Mouse (Mus musculus): Measurements from ENCODE around the gene Gm3625.

Gene Gm3625

DNA sequence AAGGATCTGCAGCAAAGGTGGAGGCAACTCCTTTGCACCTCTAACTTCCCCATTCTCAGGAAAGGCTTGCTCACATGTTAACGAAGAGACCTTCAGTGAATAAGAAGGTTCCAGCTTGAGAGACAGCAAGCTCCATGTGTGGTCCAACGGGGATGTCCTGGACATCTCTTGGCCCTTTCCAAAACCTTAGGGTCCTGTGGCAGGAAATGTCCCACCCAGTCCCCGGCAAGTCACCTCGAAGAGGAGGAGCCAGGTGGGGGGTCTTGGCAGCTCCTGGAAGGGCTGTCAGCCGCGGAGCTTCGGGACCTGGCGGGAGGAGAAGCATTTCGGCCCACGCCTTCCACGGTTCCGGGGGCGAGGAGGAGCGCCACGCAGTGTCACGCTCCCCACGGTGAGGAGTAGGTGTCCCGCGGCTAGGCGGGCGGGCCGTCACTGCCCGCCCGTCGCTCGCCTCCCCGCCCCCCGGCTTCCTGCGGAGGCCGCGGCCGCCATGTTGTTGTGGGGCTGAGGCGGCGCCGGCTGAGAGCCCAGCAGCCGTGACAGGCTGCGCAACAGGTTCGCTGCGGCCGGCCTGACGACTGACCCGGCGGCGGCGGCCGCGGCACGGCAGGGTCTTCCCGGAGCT, at the start of gene Gm3625, which contains the start of gene Itsn2:
Gene Gm3625, minus strand, starts transcription at position 387 of the 625 bp plus-strand sequence.
Gene Itsn2, plus strand, starts transcription at position 98 of the 625 bp plus-strand sequence.
- DNase-seq (ENCODE audit: low spot score): peak; percentile 61

DNA sequence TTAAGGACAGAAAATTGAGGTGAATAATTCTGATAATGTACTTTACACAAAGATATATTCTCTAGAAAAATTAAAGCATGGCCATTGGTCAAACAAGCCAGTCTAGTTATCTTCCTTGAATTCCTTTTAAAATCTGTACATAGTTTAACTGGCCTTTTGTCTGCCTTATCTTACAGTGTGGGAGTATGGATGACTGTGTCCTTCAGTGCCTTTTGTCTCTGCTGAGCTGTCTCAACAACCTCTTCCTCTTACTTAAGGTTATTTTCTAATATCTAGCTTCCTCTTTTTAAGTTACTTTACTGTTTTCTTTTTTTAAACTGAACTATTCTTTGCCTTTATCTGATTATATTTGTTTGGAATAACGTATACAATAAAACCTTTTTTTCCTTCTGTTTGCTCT, 48.0 kb upstream of the Gm3625 start:
- no peak for DNase-seq (ENCODE audit: low spot score)

DNA sequence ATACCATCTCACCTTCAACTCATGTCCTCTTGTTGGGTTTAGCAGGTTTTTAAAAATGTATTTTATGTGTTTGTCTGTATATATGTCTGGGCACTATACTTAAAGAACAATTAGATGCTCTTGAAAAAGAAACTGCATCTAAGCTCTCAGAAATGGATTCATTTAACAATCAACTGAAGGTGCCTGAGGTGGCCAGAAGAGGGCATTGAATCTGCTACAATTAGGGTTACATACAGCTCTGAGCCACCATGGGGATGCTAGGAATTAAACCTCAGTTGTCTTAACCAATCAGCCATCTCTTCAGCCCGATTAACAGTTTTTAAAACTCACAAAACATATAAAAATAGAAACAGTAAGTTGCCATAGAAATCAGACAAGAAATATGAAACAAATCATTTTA, 45.7 kb upstream of the Gm3625 start:
- no peak for DNase-seq (ENCODE audit: low spot score)

DNA sequence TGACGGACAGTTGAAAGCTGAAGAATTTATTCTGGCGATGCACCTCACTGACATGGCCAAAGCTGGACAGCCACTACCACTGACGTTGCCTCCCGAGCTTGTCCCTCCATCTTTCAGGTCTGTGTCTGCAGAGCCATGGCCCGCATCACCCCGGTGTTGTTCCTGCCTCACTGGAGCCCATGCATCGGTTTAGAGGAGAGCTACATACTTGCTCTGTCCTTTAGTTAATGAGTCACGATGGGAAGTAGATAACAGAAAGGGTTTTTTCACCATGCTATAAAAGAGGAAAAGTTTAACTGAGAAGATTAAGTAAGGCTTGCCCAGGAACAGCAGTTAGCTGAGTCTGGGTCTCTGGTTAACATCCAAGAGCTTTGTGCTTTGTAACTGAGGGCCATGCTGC, 40.2 kb upstream of the Gm3625 start:
- DNase-seq (ENCODE audit: low spot score): no peak

DNA sequence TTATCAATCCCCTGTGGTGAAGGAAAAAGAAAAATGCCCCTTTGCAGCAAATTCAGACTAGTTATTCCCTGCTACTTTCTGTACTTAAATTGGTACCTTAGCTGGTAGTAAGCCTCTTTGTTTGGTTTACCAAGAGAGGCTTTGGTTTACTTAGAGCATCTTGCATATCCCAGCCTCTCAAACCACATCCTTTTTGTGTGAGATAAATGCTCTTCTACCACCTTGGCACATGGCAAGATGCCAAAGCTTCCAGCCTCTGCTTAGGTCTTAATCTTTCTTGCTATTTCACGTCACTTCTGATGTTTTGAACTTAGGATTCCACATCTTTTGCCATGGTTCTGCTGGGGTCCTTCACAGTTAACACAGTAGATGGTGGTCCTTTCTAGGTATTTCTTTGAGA, 31.5 kb upstream of the Gm3625 start:
- no peak for DNase-seq (ENCODE audit: low spot score)

DNA sequence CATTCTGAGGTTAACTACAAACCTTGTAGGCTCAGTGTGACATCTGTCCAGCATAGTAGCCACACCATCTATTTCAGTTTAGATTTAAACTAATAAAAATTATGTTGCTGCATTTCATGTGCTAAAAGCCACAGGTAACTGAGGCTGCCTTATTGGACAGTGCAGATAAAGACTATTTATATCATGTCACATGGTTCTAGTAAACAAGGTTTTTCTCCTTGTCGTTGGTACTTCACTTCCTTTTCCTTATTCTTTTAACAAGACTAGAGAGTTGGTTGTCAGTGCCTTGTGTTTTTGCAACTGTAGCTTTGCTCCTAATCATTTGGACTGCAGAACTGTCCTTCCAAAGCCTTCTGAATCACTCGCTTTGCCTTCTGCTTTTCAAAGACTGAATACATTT, 22.0 kb upstream of the Gm3625 start:
- no peak for DNase-seq (ENCODE audit: low spot score)

DNA sequence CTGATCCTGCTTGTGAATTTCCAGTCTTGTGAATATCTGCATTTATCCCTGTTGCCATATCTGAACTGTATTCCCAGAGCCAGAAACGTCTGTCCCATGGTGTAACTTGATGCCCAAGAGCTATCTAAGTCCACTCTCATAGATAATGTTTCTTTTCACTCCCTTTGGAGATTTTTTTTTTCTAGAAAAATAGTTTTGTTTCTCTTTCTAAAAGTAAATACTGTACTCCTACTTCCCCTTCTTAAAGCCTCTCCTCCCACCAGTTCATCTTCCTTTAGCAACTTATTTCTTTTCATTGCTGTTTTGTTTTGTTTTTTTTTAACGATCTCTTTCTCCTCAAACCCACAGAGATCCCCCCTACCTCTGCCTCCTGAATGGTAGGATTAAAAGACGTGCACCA, 13.9 kb upstream of the Gm3625 start:
- DNase-seq (ENCODE audit: low spot score): no peak

DNA sequence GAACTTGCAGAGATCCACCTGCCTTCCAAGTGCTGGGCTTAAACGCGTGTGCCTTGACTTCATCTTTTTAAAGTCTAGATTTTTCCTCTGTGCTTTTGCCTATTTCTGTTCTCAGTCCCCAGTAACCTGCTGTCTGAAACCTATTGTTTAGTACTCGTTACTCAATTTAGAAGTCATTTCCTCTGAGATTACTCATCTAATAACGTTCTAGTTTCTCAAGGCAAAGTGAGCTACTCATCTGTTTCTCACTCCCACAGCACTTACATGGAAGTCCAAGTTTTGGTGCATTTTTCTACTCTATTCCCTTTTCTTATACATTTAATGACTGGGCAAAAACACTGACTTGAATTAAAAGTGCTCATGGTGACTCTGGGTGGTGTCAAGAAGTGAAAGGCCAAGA, 7.0 kb upstream of the Gm3625 start:
- no peak for DNase-seq (ENCODE audit: low spot score)

DNA sequence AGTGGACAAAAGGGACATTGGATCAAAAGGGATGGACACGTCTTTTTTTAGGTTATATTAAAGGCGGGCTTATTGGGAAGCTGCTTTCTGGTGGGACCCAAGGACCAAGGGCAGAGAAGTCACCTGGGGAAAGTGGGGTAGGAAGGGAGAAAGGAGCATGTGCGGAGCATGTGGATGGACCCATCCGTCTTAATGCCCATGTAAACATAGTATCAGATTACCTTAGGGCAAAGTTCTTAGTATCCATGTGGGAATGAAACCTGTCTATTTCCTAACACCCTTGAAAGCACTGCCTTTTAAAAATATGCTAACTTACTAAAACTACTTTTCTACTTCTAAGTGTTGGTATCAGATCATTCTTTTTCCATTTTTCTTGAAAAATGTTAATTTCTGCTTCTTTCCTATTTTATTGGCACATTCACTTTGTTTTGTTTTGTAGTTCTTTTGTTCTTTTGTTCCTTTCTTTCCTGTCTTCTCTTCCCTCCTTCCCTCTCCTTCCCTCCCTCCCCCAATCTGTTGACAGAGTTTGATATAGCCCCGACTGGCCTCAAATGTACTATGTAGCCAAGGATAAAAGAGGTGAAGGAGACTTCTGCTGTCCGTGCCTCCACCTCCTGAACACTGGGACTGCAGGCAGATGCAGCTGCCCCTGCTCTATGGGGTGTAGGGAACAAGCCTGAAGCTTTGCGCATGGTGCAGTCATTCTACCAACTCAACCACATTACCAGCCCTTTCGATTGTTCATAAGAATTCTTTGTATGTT, 6.1 kb upstream of the Gm3625 start:
- no peak for DNase-seq (ENCODE audit: low spot score)

DNA sequence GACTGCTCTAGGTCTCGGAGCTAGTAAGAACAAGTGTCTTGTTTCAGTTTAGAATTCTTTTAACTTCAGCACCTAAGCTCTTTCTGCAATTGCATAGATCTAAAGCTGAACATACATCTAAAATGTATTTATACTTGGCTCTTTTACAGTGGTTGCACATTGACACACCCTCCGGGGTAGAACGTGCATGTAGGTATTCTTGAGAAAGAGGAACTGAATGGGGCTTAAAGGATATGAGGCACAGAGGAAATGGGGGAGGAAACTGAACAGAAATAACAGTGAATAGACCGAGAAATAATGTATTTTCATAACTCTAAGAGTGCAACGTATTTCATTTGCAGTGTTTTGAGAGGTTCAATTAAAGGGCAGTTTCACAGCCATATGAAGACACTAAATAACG, 2.3 kb upstream of the Gm3625 start:
- peak; percentile 14 for DNase-seq (ENCODE audit: low spot score)

DNA sequence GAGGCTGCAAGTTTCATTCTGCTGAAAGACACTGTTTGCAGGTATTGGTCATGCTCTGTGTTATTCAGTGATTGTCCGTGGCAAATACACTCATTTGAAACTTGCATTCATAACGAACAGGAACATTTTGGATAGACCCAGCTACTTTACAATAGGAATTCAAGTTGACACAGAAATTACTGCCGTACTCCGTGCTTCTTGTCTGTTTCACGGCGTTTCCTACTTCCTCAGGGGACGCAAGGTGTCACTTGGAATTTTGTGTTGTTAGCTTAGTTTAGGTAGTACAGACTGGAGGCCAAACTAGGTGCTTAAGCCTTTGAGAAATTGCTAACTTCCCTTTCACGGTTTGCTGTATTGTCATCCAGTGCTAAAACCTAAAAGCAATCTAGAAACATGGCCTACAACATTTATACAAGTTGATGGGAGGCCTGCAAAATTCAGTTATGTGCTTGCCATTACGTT, 1.2 kb upstream of the Gm3625 start:
- no peak for DNase-seq (ENCODE audit: low spot score)

DNA sequence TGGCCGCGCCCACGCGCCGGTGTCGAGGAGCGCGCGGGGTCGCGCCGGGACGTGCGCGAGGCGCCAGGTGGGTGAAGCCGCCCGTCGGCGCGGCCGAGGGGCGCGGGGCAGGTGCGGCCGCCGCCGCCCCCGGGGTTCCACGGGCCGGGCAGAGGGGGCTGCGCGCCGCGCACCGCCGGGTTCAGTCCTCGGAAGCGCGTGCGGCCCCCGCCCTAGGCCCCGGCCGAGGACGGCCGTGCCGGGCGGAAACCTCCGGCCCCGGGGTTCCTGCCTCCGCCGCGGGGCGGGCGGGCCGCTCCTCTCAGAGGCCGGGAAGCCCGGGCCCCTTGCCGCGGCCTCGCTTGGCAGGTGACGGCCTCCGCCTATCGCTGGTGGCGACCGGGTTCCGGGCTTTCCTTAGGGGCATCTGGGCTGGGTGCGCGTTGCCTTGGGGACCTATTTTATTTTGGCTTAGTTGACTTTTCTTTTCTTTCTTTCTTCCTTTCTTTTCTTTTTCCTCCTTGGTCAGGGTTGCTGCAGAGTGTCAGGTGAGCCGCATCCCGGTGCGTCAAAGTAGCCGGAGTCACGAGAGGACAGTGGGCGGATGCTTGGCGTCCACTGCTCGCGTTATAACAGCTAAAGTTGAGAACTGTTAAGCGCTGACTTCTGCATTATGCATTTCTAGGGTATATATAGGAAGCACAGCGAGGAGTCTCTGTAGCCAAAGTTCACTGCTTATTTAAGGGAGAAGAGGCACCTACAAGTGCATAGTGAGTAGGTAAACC, 621 bp upstream of the Gm3625 start:
- DNase-seq (ENCODE audit: low spot score): peak; percentile 56

DNA sequence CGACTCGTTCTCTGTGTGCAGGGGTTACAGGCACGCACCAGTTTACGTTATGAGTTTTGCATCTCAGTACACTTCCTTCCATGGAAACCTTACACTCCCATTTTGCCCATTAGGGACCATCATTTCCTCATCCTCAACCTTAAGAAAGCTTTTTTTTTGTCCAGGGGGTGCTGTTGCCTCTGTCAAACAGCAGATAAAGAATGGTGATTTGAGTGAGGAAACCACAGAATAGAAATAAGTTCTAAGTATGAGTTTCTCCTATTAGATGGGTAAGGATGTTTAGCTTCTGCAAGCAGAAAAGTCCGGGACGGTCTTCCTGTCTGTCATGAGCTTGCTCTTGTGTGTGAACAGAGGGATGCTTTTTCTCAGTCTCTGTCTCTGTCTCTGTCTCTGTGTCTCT, 702 bp downstream of the Gm3625 start:
- DNase-seq (ENCODE audit: low spot score): no peak

DNA sequence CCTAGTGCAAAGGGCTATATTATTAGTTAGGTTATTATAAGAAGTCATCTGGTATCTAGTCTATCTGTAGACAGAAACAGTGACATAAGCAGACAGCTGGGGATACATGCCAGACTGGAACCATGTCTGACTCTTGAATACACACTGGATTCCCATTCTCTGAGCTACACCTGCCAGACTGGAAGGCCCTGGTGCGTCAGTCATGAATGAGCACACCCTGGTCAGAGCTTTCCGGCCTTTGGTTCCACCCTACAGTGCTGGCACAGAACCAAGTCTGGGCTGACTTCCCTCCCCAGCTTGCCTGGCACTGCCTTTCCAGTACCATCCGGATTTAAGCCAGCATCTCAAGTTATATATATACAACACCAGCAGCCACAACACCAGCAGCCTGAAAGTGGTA, 4.1 kb downstream of the Gm3625 start:
- DNase-seq (ENCODE audit: low spot score): no peak

DNA sequence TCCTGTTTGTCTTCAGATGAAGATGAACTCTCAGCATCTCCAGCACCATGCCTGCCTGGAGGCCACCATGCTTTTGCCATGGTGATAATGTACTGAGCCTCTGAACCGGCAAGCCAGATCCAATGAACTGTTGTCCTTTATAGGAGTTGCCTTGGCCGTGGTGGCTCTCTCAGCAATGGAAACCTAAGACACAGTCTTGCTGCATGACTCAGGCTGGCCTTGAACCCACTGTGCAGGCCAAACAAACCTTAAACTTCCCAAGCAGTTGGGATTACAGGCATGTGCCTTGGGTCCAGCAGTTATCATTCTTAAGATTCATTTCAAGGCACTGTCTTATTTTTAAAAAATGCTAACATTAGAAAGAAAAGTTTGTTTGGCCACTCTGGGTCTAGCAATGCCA, 4.9 kb downstream of the Gm3625 start:
- no peak for DNase-seq (ENCODE audit: low spot score)

DNA sequence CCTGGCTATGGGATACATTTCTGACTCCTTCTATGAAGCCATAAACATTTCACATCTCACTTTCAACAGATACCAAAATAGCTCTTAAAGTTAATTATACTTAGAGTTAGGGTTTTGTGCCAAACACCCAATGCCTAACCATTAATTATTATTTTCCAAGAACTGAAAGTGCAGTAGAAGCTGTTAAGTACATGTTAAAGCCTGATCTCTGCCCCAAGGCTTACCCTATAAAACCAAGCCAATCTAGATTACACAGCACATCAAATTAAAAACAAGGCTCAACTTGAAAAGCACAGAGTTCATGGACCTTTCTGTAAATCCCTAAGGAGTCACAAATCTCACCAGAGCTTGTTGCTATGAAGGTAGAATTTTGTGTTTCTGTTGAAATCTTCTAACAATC, 10.4 kb downstream of the Gm3625 start:
- no peak for DNase-seq (ENCODE audit: low spot score)

DNA sequence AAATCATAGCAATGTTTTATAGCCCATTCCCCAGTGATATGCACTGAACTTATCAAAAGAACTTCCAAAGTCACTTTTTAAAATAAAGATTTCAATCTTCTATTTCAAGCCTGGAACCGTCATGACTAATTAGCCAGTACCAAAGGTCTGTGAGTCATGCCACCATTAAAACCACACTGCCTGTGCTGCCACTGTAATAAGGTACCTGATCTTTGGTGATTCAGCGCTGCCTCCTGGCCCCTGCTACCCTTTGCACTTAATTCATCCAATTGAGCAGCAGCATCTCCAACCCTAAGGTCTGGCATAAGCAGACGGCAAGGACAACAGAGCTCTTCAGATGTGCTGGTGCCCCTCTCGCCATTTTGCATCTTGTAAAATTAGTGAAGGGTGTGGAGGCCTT, 18.7 kb downstream of the Gm3625 start:
- no peak for DNase-seq (ENCODE audit: low spot score)

DNA sequence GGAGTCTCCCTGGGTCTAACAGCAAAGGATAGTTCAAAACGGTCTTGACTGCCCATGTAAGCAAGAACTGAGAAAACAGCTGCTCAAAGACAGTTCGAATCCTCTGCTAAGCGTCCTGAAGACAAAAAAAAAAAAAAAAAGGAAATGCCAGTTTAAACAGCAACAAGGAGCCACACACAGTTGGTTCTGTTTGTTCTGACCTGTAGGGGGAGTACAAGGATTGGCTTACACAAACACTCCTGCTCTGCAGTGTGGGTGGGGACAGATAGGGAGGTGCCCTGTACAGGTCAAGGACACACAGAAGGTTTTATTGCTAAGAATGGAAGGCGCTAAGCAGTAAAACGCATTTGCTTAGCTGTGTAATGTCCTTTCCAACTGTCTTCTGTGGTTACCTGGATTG, 20.9 kb downstream of the Gm3625 start:
- DNase-seq (ENCODE audit: low spot score): no peak

DNA sequence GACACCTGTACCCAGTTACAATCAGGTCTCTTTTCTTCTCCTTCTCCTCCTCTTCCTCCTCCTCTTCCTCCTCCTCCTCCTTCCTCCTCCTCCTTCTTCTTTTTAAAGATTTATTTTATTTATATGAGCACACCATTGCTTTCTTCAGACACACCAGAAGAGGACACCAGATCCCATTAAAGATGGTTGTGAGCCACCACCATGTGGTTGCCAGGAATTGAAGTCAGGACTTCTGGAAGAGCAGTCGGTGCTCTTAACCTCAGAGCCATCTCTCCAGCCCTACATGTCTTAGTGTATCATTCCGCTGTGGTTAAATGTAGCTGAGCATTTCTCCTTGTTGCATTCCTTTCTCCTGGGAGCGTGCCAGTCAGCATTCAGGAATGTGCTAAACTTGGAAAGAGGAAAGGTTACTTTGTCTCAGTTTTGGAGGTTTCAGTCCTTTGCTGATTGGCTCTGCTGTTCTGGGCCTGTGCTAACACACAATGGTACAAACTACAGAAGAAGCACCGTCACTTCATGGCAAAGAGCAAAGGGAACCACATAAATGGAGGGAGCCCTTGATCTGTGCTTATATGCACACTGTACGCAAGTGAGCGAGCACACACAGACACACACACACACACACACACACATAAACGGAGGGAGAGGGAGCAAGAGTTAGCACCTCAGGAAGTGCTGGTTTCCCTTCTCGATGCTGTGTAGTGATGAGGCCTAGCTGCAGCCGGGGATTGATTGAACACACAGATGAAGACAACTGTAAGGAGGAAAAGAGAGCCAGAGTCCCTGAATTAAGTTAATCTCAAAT, 34.0 kb downstream of the Gm3625 start:
- DNase-seq (ENCODE audit: low spot score): no peak

DNA sequence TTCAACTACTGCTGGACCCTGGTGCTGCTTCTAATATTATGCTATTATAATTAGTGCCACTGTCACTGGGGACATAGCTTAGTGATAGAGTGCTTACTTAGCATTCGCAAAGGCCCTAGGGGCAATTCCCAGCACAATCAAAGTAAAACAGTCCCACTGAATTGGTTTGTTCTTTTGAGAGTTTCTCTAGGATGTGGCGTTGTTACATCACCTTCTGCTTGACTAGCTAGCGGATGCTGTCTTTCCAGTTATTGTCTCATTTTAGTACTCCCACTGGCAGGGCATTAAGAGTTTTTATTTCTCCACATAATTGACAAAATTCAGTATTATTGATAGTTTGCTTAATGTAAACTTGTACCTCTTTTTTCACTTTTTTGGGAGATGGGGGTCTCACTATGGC, 34.7 kb downstream of the Gm3625 start:
- DNase-seq (ENCODE audit: low spot score): no peak

DNA sequence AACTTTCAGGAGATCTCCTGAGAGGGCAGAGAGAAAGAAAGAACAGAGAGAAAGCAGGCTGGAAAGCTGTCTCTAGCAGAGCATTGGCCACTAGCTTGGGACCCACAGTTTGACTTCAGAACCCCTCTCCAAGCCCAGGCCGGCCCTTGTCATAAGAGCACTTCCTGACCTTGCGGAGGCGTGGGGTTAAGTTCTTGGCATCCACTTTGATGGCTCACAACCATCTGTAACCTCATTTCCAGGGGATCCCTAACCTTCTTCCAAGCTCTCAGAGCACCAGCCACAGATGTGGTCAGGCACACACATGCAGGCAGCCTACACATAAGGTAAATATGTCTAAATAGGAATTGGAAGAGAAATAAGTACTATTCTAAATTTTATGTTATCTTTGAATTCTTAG, 35.3 kb downstream of the Gm3625 start:
- DNase-seq (ENCODE audit: low spot score): no peak

DNA sequence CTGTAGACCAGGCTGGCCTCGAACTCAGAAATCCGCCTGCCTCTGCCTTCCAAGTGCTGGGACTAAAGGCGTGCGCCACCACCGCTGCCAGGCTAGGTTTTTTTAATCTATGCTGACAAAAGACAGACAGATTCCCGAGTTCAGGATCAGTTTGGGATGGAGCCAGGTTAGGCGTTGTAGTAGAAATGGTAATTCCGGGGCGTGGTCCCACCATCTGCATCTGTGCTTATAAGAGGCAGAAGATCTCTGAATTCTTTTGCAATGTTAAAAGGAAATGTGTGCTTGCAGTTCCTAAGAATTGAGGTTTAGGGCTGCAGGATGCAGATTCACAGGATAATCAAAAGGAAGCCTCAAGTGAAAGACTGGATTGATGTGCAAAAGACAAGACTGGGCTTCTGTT, 35.8 kb downstream of the Gm3625 start:
- no peak for DNase-seq (ENCODE audit: low spot score)

Data from spleen, adult 12 weeks (tissue).